Mouse (Mus musculus): ENCODE measurements around the gene Lrmda. TPM values are rescaled to one million over a fixed set of nuclear protein-coding genes. Genes with fewer than 3 reads are reported as not detected.

Lrmda gene
- polyA plus RNA-seq, 1 experiment = 20.1 TPM

GRCm38 (mm10) chr14:22688399-22688798, 668.9 kb downstream of the Lrmda start:
- no peak overlapping the region for H3K27ac ChIP-seq (ENCODE audit: insufficient read depth, low read depth, low read length)
- peaks cover 8% of the 10 kb centered on the region for H3K4me1 ChIP-seq (ENCODE audit: control insufficient read depth, insufficient read depth, low read length)
- TF ChIP-seq POLR2A (IDR thresholded peaks at IDR 0.05; ENCODE audit: borderline replicate concordance, low read depth, low read length) (no peak), CTCF (IDR thresholded peaks at IDR 0.05; ENCODE audit: low read depth, low read length) (no peak)
- no peak overlapping the region for H3K4me3 ChIP-seq (ENCODE audit: insufficient read depth, low read length)

DNA sequence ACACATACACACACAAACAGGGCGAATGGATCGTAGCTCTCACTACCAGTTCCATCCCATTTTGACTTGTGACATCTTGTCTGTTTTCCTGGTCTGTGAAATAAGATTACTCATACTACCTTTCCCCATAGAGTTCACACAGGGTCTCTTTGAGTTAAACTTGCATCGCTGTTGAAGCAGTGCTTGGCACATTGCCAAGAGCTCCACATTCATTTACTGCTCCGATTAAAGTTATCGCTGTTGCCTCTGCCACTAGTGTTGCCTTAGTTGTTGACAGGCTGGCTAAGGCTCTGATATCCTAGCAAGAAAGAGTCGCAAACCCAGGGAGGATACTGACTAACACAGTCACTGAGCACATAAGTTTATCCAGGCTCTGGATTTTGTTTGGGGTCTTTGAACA, 675.9 kb downstream of the Lrmda start:
- Histone ChIP-seq H3K4me3 (ENCODE audit: insufficient read depth, low read length) (no peak overlapping the region), H3K27ac (ENCODE audit: insufficient read depth, low read depth, low read length) (no peak overlapping the region), H3K4me1 (ENCODE audit: control insufficient read depth, insufficient read depth, low read length) (peaks cover 2% of the 10 kb centered on the region)
- TF ChIP-seq POLR2A (IDR thresholded peaks at IDR 0.05; ENCODE audit: borderline replicate concordance, low read depth, low read length) (no peak), CTCF (IDR thresholded peaks at IDR 0.05; ENCODE audit: low read depth, low read length) (no peak)

DNA sequence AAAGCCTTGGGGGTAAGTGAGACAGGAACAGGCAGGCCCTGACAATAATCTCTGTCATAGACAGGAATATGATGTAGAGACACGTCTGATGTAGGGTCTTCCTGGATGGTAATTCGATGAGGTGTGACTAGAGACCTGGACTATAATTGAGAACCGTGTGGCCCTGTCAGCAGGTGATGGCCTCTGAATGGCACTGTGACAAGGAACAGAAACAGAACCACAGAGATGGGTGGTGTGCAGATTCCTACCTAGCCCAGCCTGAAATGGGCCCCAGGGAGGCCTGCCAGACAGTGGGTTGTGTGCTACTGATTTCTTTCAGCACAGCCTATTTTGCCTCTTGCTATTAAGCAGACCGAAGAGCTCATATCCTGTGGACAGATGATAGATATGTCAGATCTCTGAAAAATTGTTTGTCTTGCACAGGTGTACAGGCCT, 676.4 kb downstream of the Lrmda start:
- no peak for TF ChIP-seq POLR2A (IDR thresholded peaks at IDR 0.05; ENCODE audit: borderline replicate concordance, low read depth, low read length)
- Histone ChIP-seq H3K27ac (ENCODE audit: insufficient read depth, low read depth, low read length) (no peak overlapping the region), H3K4me1 (ENCODE audit: control insufficient read depth, insufficient read depth, low read length) (peaks cover 5% of the 10 kb centered on the region), H3K4me3 (ENCODE audit: insufficient read depth, low read length) (no peak overlapping the region)

GRCm38 (mm10) chr14:22700236-22700635, 680.7 kb downstream of the Lrmda start:
- no peak overlapping the region for H3K4me3 ChIP-seq (ENCODE audit: insufficient read depth, low read length)
- TF ChIP-seq POLR2A (IDR thresholded peaks at IDR 0.05; ENCODE audit: borderline replicate concordance, low read depth, low read length) (no peak), CTCF (IDR thresholded peaks at IDR 0.05; ENCODE audit: low read depth, low read length) (no peak)
- H3K27ac ChIP-seq (ENCODE audit: insufficient read depth, low read depth, low read length) = no peak overlapping the region
- H3K4me1 ChIP-seq (ENCODE audit: control insufficient read depth, insufficient read depth, low read length) = peaks cover 5% of the 10 kb centered on the region

DNA sequence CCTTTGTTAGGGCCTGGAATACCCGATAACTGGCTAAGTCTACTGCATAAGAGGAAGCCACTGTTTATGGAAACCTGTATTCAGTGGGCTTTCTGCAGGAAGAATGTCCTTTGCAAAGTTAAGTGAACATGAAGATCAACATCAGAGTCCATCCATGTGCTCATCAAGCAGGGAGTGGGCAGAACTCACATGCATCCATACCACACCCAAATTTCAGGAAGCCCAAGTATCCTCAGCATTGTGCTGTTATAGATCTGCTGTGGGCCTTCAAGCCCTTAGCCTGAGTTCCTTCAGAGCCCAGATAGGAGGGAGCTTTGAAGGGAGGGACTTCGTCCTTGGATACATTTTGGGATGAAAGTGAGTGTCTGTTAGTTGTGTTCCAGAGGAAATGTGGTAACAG, 681.2 kb downstream of the Lrmda start:
- H3K4me3 ChIP-seq (ENCODE audit: insufficient read depth, low read length) = no peak overlapping the region
- no peak for TF ChIP-seq POLR2A (IDR thresholded peaks at IDR 0.05; ENCODE audit: borderline replicate concordance, low read depth, low read length)
- peaks cover 5% of the 10 kb centered on the region for H3K4me1 ChIP-seq (ENCODE audit: control insufficient read depth, insufficient read depth, low read length)
- H3K27ac ChIP-seq (ENCODE audit: insufficient read depth, low read depth, low read length) = no peak overlapping the region

GRCm38 (mm10) chr14:22707958-22708701, 688.6 kb downstream of the Lrmda start:
- H3K4me3 ChIP-seq (ENCODE audit: insufficient read depth, low read length) = no peak overlapping the region
- no peak for TF ChIP-seq CTCF (IDR thresholded peaks at IDR 0.05; ENCODE audit: low read depth, low read length)
- TF ChIP-seq POLR2A (IDR thresholded peaks at IDR 0.05; ENCODE audit: borderline replicate concordance, low read depth, low read length) = no peak
- no peaks in the 10 kb centered on the region for H3K4me1 ChIP-seq (ENCODE audit: control insufficient read depth, insufficient read depth, low read length)
- no peak overlapping the region for H3K27ac ChIP-seq (ENCODE audit: insufficient read depth, low read depth, low read length)

DNA sequence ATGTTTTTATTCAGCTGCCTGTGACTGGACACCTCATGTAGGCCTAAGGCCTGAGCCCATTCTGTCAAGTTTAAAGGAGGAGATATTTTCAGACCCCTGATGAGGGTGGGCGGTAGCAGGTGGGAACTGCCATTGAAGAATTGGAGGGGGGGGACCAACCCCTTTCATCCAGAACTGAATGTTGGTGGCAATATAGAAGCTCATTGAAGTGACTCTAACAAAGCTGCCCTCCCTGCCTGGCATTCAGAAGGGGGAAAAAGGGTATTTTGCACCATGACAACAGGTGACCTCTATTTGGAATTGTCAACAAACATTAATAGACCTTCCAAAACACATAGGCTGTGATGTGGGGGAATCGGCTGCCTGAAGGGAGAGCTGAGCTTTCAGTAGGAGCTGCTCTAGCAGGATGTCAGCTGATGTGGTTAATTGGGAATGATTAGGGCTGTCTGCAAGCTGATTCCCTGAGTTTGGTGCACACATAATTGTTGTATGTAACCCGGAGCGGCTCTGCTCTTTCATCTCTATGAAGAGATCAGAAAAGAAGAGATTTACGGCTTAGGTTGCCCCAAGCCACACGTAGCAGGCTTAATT, 690.7 kb downstream of the Lrmda start:
- H3K27ac ChIP-seq (ENCODE audit: insufficient read depth, low read depth, low read length) = no peak overlapping the region
- H3K4me3 ChIP-seq (ENCODE audit: insufficient read depth, low read length) = no peak overlapping the region
- no peaks in the 10 kb centered on the region for H3K4me1 ChIP-seq (ENCODE audit: control insufficient read depth, insufficient read depth, low read length)
- TF ChIP-seq CTCF (IDR thresholded peaks at IDR 0.05; ENCODE audit: low read depth, low read length) (no peak), POLR2A (IDR thresholded peaks at IDR 0.05; ENCODE audit: borderline replicate concordance, low read depth, low read length) (no peak)

- no peak for TF ChIP-seq POLR2A (IDR thresholded peaks at IDR 0.05; ENCODE audit: borderline replicate concordance, low read depth, low read length)
- no peak for TF ChIP-seq CTCF (IDR thresholded peaks at IDR 0.05; ENCODE audit: low read depth, low read length)
- Histone ChIP-seq H3K27ac (ENCODE audit: insufficient read depth, low read depth, low read length) (no peak overlapping the region), H3K4me3 (ENCODE audit: insufficient read depth, low read length) (no peak overlapping the region), H3K4me1 (ENCODE audit: control insufficient read depth, insufficient read depth, low read length) (no peaks in the 10 kb centered on the region)
These were observed 692.9 kb downstream of the Lrmda start for GRCm38 (mm10) chr14:22712388-22712787.

- TF ChIP-seq CTCF (IDR thresholded peaks at IDR 0.05; ENCODE audit: low read depth, low read length) = no peak
- no peak for TF ChIP-seq POLR2A (IDR thresholded peaks at IDR 0.05; ENCODE audit: borderline replicate concordance, low read depth, low read length)
- no peak overlapping the region for H3K4me3 ChIP-seq (ENCODE audit: insufficient read depth, low read length)
- H3K27ac ChIP-seq (ENCODE audit: insufficient read depth, low read depth, low read length) = no peak overlapping the region
- H3K4me1 ChIP-seq (ENCODE audit: control insufficient read depth, insufficient read depth, low read length) = no peaks in the 10 kb centered on the region
These were observed 696.3 kb downstream of the Lrmda start for GRCm38 (mm10) chr14:22715581-22716378.

DNA sequence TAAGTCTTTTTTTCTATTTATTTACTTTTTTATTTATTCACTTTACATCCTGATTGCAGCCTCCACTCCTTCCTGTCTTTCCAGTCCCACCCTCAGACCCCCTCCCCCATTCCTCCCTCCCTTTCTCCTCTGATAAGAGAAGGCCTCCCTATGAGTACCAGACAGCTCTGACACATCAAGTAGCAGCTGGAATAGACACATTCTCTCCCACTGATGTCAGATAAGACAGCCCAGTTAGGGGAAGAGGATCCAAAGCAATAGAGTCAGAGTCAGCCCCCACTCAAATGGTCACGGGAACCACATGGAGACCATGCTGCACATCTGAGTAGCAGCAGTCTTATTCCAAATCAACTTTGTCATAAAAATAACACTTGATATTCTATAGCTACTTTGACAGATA, 700.5 kb downstream of the Lrmda start:
- TF ChIP-seq CTCF (IDR thresholded peaks at IDR 0.05; ENCODE audit: low read depth, low read length) (no peak), POLR2A (IDR thresholded peaks at IDR 0.05; ENCODE audit: borderline replicate concordance, low read depth, low read length) (no peak)
- Histone ChIP-seq H3K4me3 (ENCODE audit: insufficient read depth, low read length) (no peak overlapping the region), H3K27ac (ENCODE audit: insufficient read depth, low read depth, low read length) (no peak overlapping the region), H3K4me1 (ENCODE audit: control insufficient read depth, insufficient read depth, low read length) (no peaks in the 10 kb centered on the region)
